Mouse (Mus musculus): ENCODE measurements around the gene Pwwp2a.

The Pwwp2a gene

GRCm38 (mm10) chr11:43727796-43728195, 46.0 kb downstream of the Pwwp2a start:
- no peak for DNase-seq

GRCm38 (mm10) chr11:43728737-43729301, 47.0 kb downstream of the Pwwp2a start:
- DNase-seq = no peak

- DNase-seq = peak; percentile 89 to 91
These were observed 65.7 kb downstream of the Pwwp2a start, which contains the start of gene Ttc1 for GRCm38 (mm10) chr11:43747233-43748226. TSS of gene Ttc1 (minus strand) at chr11:43748008.

GRCm38 (mm10) chr11:43751542-43751941, 69.7 kb downstream of the Pwwp2a start:
- no peak for DNase-seq

GRCm38 (mm10) chr11:43754568-43754967, 72.8 kb downstream of the Pwwp2a start:
- DNase-seq = no peak

GRCm38 (mm10) chr11:43755411-43755810, 73.6 kb downstream of the Pwwp2a start:
- DNase-seq = no peak

- no peak for DNase-seq
These were observed 76.6 kb downstream of the Pwwp2a start for GRCm38 (mm10) chr11:43758436-43758835.

- peak; percentile 51 to 77 for DNase-seq
These were observed 85.3 kb downstream of the Pwwp2a start for GRCm38 (mm10) chr11:43766922-43767648.

GRCm38 (mm10) chr11:43767749-43768148, 86.0 kb downstream of the Pwwp2a start:
- no peak for DNase-seq

GRCm38 (mm10) chr11:43770110-43770509, 88.3 kb downstream of the Pwwp2a start:
- no peak for DNase-seq

All from spleen, adult 18-20 months (tissue).